Mouse (Mus musculus) mouse trophoblast stem cell (cell line): ENCODE measurements around the gene Epx.
"Not testable (repeated sequence)": the region's sequence is repeated elsewhere in the genome, so short reads cannot be mapped to it uniquely, and the experiment has no call there.

ENCODE experiments used
- in situ Hi-C, 2 experiments: fragments of 300-500 bp; cut with MseI, MboI; formaldehyde crosslinking; loops; 2 replicates in 1 of 2; 3 replicates in 1 of 2; pipeline ENCODE4 v1.15.1; 2025

The Epx gene

GRCm38 (mm10) chr11:87875436-87875835 lies at the start of gene Epx:
Gene Epx, minus strand, starts transcription at chr11:87875536.
- in situ Hi-C loops, result no loop called here

GRCm38 (mm10) chr11:87920966-87921365 lies 45.6 kb upstream of the Epx start, which contains the start of gene Olfr464:
Gene Olfr464, minus strand, starts transcription at chr11:87920967.
- in situ Hi-C loops, result no loop called here

GRCm38 (mm10) chr11:87920301-87920700 lies 45.0 kb upstream of the Epx start:
- in situ Hi-C loops, result no loop called here

GRCm38 (mm10) chr11:87916005-87916404 lies 40.7 kb upstream of the Epx start:
- in situ Hi-C loops, result no loop called here

- in situ Hi-C loops, result no loop called here
Measured at GRCm38 (mm10) chr11:87904331-87904730, 29.0 kb upstream of the Epx start.

- in situ Hi-C loops, result no loop called here
Measured at GRCm38 (mm10) chr11:87897287-87897686, 22.0 kb upstream of the Epx start, which contains the start of gene Olfr463. Gene Olfr463, minus strand, starts transcription at chr11:87897387.

GRCm38 (mm10) chr11:87892168-87892567 lies 16.8 kb upstream of the Epx start, which contains the start of gene Olfr462:
Gene Olfr462, minus strand, starts transcription at chr11:87892268.
- in situ Hi-C loops, result no loop called here

GRCm38 (mm10) chr11:87884856-87885255 lies 9.5 kb upstream of the Epx start:
- in situ Hi-C loops, result loop anchor here in 1 of 2 experiments (5.0 kb wide), 1 partner anchor 73 kb away; no protein-coding TSS in a partner anchor

GRCm38 (mm10) chr11:87883493-87883892 lies 8.2 kb upstream of the Epx start:
- in situ Hi-C loops, result loop anchor here in 1 of 2 experiments (5.0 kb wide), 1 partner anchor 71 kb away; no protein-coding TSS in a partner anchor

GRCm38 (mm10) chr11:87881714-87882113 lies 6.4 kb upstream of the Epx start:
- in situ Hi-C loops, result loop anchor here in 1 of 2 experiments (5.0 kb wide), 1 partner anchor 69 kb away; no protein-coding TSS in a partner anchor

- in situ Hi-C loops, result loop anchor here in 1 of 2 experiments (5.0 kb wide), 1 partner anchor 68 kb away; no protein-coding TSS in a partner anchor
Measured at GRCm38 (mm10) chr11:87879826-87880225, 4.5 kb upstream of the Epx start.

- in situ Hi-C loops, result no loop called here
Measured at GRCm38 (mm10) chr11:87871766-87872165, 3.6 kb downstream of the Epx start.

- in situ Hi-C loops, result no loop called here
Measured at GRCm38 (mm10) chr11:87870096-87870495, 5.2 kb downstream of the Epx start.

GRCm38 (mm10) chr11:87866891-87867290 lies 8.4 kb downstream of the Epx start:
- in situ Hi-C loops, result not testable (repeated sequence)

GRCm38 (mm10) chr11:87862805-87863204 lies 12.5 kb downstream of the Epx start:
- in situ Hi-C loops, result no loop called here

- in situ Hi-C loops, result no loop called here
Measured at GRCm38 (mm10) chr11:87860426-87860825, 14.9 kb downstream of the Epx start.

GRCm38 (mm10) chr11:87859273-87859672 lies 16.1 kb downstream of the Epx start:
- in situ Hi-C loops, result no loop called here

GRCm38 (mm10) chr11:87854550-87854949 lies 20.8 kb downstream of the Epx start:
- in situ Hi-C loops, result no loop called here

GRCm38 (mm10) chr11:87853597-87853954 lies 21.8 kb downstream of the Epx start:
- in situ Hi-C loops, result no loop called here

GRCm38 (mm10) chr11:87852690-87853596 lies 22.4 kb downstream of the Epx start, which contains the start of gene Mks1:
Gene Mks1, plus strand, starts transcription at chr11:87853215.
- in situ Hi-C loops, result no loop called here

GRCm38 (mm10) chr11:87847884-87848283 lies 27.5 kb downstream of the Epx start:
- in situ Hi-C loops, result no loop called here

- in situ Hi-C loops, result no loop called here
Measured at GRCm38 (mm10) chr11:87846968-87847600, 28.3 kb downstream of the Epx start.
